Mouse (Mus musculus) CH12.LX (cell line): ENCODE data around the gene Gbgt1. TPM values are rescaled to one million over a fixed set of nuclear protein-coding genes. Genes with fewer than 3 reads are reported as not detected.

Experiments used
- DNase-seq: peaks from one replicate; pipeline ENCODE4 v3.0.0-alpha.2; 2013; ENCODE audit errors: extremely low read depth
- H3K27ac ChIP-seq: 2 replicates; pipeline ENCODE4 v1.5.1; 2012; ENCODE audit warnings: low read depth, mild to moderate bottlenecking, control low read depth, moderate library complexity; ENCODE audit not compliant: insufficient read depth
- H3K27me3 ChIP-seq: replicated peaks from 2 replicates; pipeline ENCODE3; 2012; ENCODE audit warnings: inconsistent platforms
- H3K36me3 ChIP-seq, 2 experiments: replicated peaks in 1 of 2; 2 replicates each; pipeline versions ENCODE3 to v1.6.1; 2012; ENCODE audit warnings: inconsistent platforms in 1 of 2, low read length in 1 of 2, mild to moderate bottlenecking in 1 of 2, mixed read lengths in 1 of 2, moderate library complexity in 1 of 2; ENCODE audit not compliant: control insufficient read depth in 1 of 2, insufficient read depth in 1 of 2
- H3K4me1 ChIP-seq, 2 experiments: 2 replicates each; pipeline ENCODE4 v1.6.1; 2012; ENCODE audit warnings: inconsistent platforms in 1 of 2, moderate library complexity in 1 of 2; ENCODE audit not compliant: insufficient read depth in 2 of 2, control insufficient read depth in 1 of 2
- H3K4me2 ChIP-seq: 2 replicates; pipeline ENCODE4 v1.6.1; 2012; ENCODE audit warnings: low read depth, mild to moderate bottlenecking, control low read depth; ENCODE audit not compliant: poor library complexity, insufficient read depth, severe bottlenecking
- H3K4me3 ChIP-seq, 3 experiments: fragments of 150-350 bp in 1 of 3; sonication (generic) in 1 of 3; replicated peaks in 1 of 3; 2 replicates each; pipeline versions ENCODE3 to v1.5.1; 2011 to 2012; ENCODE audit warnings: low read depth in 2 of 3, low read length in 2 of 3, mild to moderate bottlenecking in 2 of 3, moderate library complexity in 2 of 3, control low read depth in 1 of 3, improper control_type of control experiment in 1 of 3, inconsistent platforms in 1 of 3, mixed read lengths in 1 of 3; ENCODE audit not compliant: poor library complexity in 1 of 3
- H3K79me2 ChIP-seq: replicated peaks from 2 replicates; pipeline ENCODE4 v1.6.1; 2012; ENCODE audit warnings: mild to moderate bottlenecking, moderate library complexity; ENCODE audit not compliant: control insufficient read depth, poor library complexity, insufficient read depth, severe bottlenecking; ENCODE audit errors: extremely low read depth
- H3K9ac ChIP-seq: 2 replicates; pipeline ENCODE4 v1.6.1; 2012; ENCODE audit warnings: low read depth, mild to moderate bottlenecking, control low read depth, moderate library complexity; ENCODE audit not compliant: insufficient read depth
- H3K9me3 ChIP-seq: replicated peaks from 2 replicates; pipeline ENCODE3; 2012; ENCODE audit warnings: low read length, inconsistent platforms, mixed read lengths
- BHLHE40 ChIP-seq: IDR thresholded peaks from 2 replicates; pipeline ENCODE4 v1.6.1; 2011; ENCODE audit warnings: mild to moderate bottlenecking, low read depth, low read length, improper control_type of control experiment
- CHD1 ChIP-seq: IDR thresholded peaks from 2 replicates; pipeline ENCODE4 v1.6.1; 2012; ENCODE audit warnings: low read depth, low read length, improper control_type of control experiment, inconsistent platforms
- CHD2 ChIP-seq: IDR thresholded peaks from 2 replicates; pipeline ENCODE4 v1.6.1; 2011; ENCODE audit warnings: low read length, improper control_type of control experiment
- CTCF ChIP-seq, 2 experiments: IDR thresholded peaks in 1 of 2; conservative IDR thresholded peaks in 1 of 2; 2 replicates each; pipeline ENCODE4 v1.5.1; 2011 to 2012; ENCODE audit warnings: low read depth in 2 of 2, low read length in 2 of 2, improper control_type of control experiment in 1 of 2, inconsistent platforms in 1 of 2, mild to moderate bottlenecking in 1 of 2, moderate library complexity in 1 of 2
- E2F4 ChIP-seq: IDR thresholded peaks from 2 replicates; pipeline ENCODE4 v1.6.1; 2011; ENCODE audit warnings: low read depth, low read length, improper control_type of control experiment; ENCODE audit not compliant: insufficient replicate concordance
- ELF1 ChIP-seq: IDR thresholded peaks from 2 replicates; pipeline ENCODE4 v1.6.1; 2014; ENCODE audit warnings: low read depth, mild to moderate bottlenecking, inconsistent platforms, low read length, improper control_type of control experiment
- EP300 ChIP-seq: IDR thresholded peaks from 2 replicates; pipeline ENCODE4 v1.6.1; 2011; ENCODE audit warnings: low read length, improper control_type of control experiment
- ETS1 ChIP-seq: conservative IDR thresholded peaks from 2 replicates; pipeline ENCODE4 v1.6.1; 2012; ENCODE audit warnings: low read depth, mild to moderate bottlenecking, inconsistent platforms, low read length, improper control_type of control experiment, moderate library complexity
- GABPA ChIP-seq: IDR thresholded peaks from 2 replicates; pipeline ENCODE4 v1.6.1; 2012; ENCODE audit warnings: low read depth, low read length, improper control_type of control experiment, inconsistent platforms; ENCODE audit not compliant: insufficient replicate concordance
- HCFC1 ChIP-seq: IDR thresholded peaks from 2 replicates; pipeline ENCODE4 v1.6.1; 2012; ENCODE audit warnings: low read depth, mild to moderate bottlenecking, inconsistent platforms, low read length, improper control_type of control experiment
- IRF4 ChIP-seq: IDR thresholded peaks from 2 replicates; pipeline ENCODE4 v1.6.1; 2014; ENCODE audit warnings: low read depth, mild to moderate bottlenecking, inconsistent platforms, low read length, improper control_type of control experiment
- JUN ChIP-seq: IDR thresholded peaks from 2 replicates; pipeline ENCODE4 v1.6.1; 2011; ENCODE audit warnings: low read depth, mild to moderate bottlenecking, low read length, improper control_type of control experiment, moderate library complexity; ENCODE audit not compliant: insufficient read depth
- JUND ChIP-seq: conservative IDR thresholded peaks from 2 replicates; pipeline ENCODE4 v1.6.1; 2011; ENCODE audit warnings: low read depth, low read length, improper control_type of control experiment
- KAT2A ChIP-seq: IDR thresholded peaks from 2 replicates; pipeline ENCODE4 v1.6.1; 2012; ENCODE audit warnings: low read length, improper control_type of control experiment, inconsistent platforms; ENCODE audit not compliant: insufficient replicate concordance
- MAFK ChIP-seq: IDR thresholded peaks from 2 replicates; pipeline ENCODE4 v1.6.1; 2011; ENCODE audit warnings: low read length, improper control_type of control experiment; ENCODE audit not compliant: insufficient replicate concordance
- MAX ChIP-seq: IDR thresholded peaks from 2 replicates; pipeline ENCODE4 v1.6.1; 2011; ENCODE audit warnings: low read length, improper control_type of control experiment
- MAZ ChIP-seq: IDR thresholded peaks from 2 replicates; pipeline ENCODE4 v1.6.1; 2012; ENCODE audit warnings: low read depth, mild to moderate bottlenecking, inconsistent platforms, low read length, improper control_type of control experiment, moderate library complexity
- MEF2A ChIP-seq: IDR thresholded peaks from 2 replicates; pipeline ENCODE4 v1.6.1; 2014; ENCODE audit warnings: low read depth, mild to moderate bottlenecking, inconsistent platforms, low read length, improper control_type of control experiment, borderline replicate concordance
- MXI1 ChIP-seq: IDR thresholded peaks from 2 replicates; pipeline ENCODE4 v1.6.1; 2011; ENCODE audit warnings: mild to moderate bottlenecking, low read depth, low read length, improper control_type of control experiment
- MYC ChIP-seq: IDR thresholded peaks from 2 replicates; pipeline ENCODE4 v1.6.1; 2011; ENCODE audit warnings: low read depth, mild to moderate bottlenecking, improper control_type of control experiment, low read length
- NELFE ChIP-seq: IDR thresholded peaks from 2 replicates; pipeline ENCODE4 v1.6.1; 2011; ENCODE audit warnings: low read depth, low read length, improper control_type of control experiment
- NRF1 ChIP-seq: IDR thresholded peaks from 2 replicates; pipeline ENCODE4 v1.6.1; 2014; ENCODE audit warnings: low read depth, mild to moderate bottlenecking, inconsistent platforms, low read length, improper control_type of control experiment, moderate library complexity
- PAX5 ChIP-seq: IDR thresholded peaks from 2 replicates; pipeline ENCODE4 v1.6.1; 2012; ENCODE audit warnings: low read length, inconsistent platforms, mixed read lengths
- POLR2A ChIP-seq: IDR thresholded peaks from 2 replicates; pipeline ENCODE4 v1.6.1; 2011; ENCODE audit warnings: low read depth, mild to moderate bottlenecking, improper control_type of control experiment, low read length
- POLR2AphosphoS2 ChIP-seq: IDR thresholded peaks from 2 replicates; pipeline ENCODE4 v1.6.1; 2011; ENCODE audit warnings: low read depth, low read length, improper control_type of control experiment
- RAD21 ChIP-seq: IDR thresholded peaks from 2 replicates; pipeline ENCODE4 v1.6.1; 2011; ENCODE audit warnings: low read depth, mild to moderate bottlenecking, low read length, improper control_type of control experiment, moderate library complexity
- RCOR1 ChIP-seq: conservative IDR thresholded peaks from 2 replicates; pipeline ENCODE4 v1.6.1; 2012; ENCODE audit warnings: low read depth, mild to moderate bottlenecking, inconsistent platforms, low read length, improper control_type of control experiment
- SIN3A ChIP-seq: IDR thresholded peaks from 2 replicates; pipeline ENCODE4 v1.6.1; 2012; ENCODE audit warnings: low read length, improper control_type of control experiment, inconsistent platforms
- SMC3 ChIP-seq: IDR thresholded peaks from 2 replicates; pipeline ENCODE4 v1.6.1; 2011; ENCODE audit warnings: low read depth, low read length, improper control_type of control experiment
- TBP ChIP-seq: conservative IDR thresholded peaks from 2 replicates; pipeline ENCODE4 v1.6.1; 2011; ENCODE audit warnings: low read depth, low read length, improper control_type of control experiment
- TCF12 ChIP-seq: IDR thresholded peaks from 2 replicates; pipeline ENCODE4 v1.6.1; 2014; ENCODE audit warnings: low read depth, mild to moderate bottlenecking, inconsistent platforms, low read length, improper control_type of control experiment
- UBTF ChIP-seq: IDR thresholded peaks from 2 replicates; pipeline ENCODE4 v1.6.1; 2012; ENCODE audit warnings: low read depth, mild to moderate bottlenecking, inconsistent platforms, low read length, improper control_type of control experiment, moderate library complexity
- USF1 ChIP-seq: IDR thresholded peaks from 2 replicates; pipeline ENCODE4 v1.6.1; 2014; ENCODE audit warnings: low read depth, mild to moderate bottlenecking, inconsistent platforms, low read length, improper control_type of control experiment
- USF2 ChIP-seq: conservative IDR thresholded peaks from 2 replicates; pipeline ENCODE4 v1.6.1; 2011; ENCODE audit warnings: low read depth, low read length, improper control_type of control experiment
- ZC3H11A ChIP-seq: IDR thresholded peaks from 2 replicates; pipeline ENCODE4 v1.6.1; 2012; ENCODE audit warnings: low read depth, mild to moderate bottlenecking, inconsistent platforms, low read length, improper control_type of control experiment
- ZKSCAN1 ChIP-seq: IDR thresholded peaks from 2 replicates; pipeline ENCODE4 v1.6.1; 2012; ENCODE audit warnings: low read depth, inconsistent platforms, low read length, improper control_type of control experiment, borderline replicate concordance
- ZMIZ1 ChIP-seq: IDR thresholded peaks from 2 replicates; pipeline ENCODE4 v1.6.1; 2012; ENCODE audit warnings: low read depth, mild to moderate bottlenecking, inconsistent platforms, low read length, improper control_type of control experiment
- ZNF384 ChIP-seq: IDR thresholded peaks from 2 replicates; pipeline ENCODE4 v1.6.1; 2012; ENCODE audit warnings: low read depth, low read length, improper control_type of control experiment, inconsistent platforms
- dilution Hi-C: fragments of 300-500 bp; cut with MboI; formaldehyde crosslinking; loops from 2 replicates; pipeline ENCODE4 v1.14.3; 2020; ENCODE audit warnings: low sequenced_read_pairs; ENCODE audit not compliant: extremely low pct_unique_long_range_greater_than_20kb, extremely low pct_ligation_motif_present
- in situ Hi-C: fragments of 300-500 bp; cut with MboI; formaldehyde crosslinking; loops from 3 replicates; pipeline ENCODE4 v1.14.3; 2019; ENCODE audit warnings: low sequenced_read_pairs, low pct_ligation_motif_present, low pct_unique_long_range_greater_than_20kb, mixed read lengths
- polyA plus RNA-seq: library from polyadenylated mRNA; unstranded; fragments of >175 nt; gene quantifications from 2 replicates; pipeline ENCODE4 v1.2.1, GENCODE M21; 2012; ENCODE audit warnings: low read depth; ENCODE audit not compliant: insufficient read length
- total RNA-seq, 2 experiments: library from RNA; depleted of rRNA; stranded (reverse); fragments of 300-350 nt in 1 of 2; fragments of >200 nt in 1 of 2; gene quantifications; 2 replicates each; pipeline ENCODE4 v1.2.3; 2012 to 2014

Gbgt1 gene
- total and polyA plus RNA-seq, 3 experiments, result not detected

DNA sequence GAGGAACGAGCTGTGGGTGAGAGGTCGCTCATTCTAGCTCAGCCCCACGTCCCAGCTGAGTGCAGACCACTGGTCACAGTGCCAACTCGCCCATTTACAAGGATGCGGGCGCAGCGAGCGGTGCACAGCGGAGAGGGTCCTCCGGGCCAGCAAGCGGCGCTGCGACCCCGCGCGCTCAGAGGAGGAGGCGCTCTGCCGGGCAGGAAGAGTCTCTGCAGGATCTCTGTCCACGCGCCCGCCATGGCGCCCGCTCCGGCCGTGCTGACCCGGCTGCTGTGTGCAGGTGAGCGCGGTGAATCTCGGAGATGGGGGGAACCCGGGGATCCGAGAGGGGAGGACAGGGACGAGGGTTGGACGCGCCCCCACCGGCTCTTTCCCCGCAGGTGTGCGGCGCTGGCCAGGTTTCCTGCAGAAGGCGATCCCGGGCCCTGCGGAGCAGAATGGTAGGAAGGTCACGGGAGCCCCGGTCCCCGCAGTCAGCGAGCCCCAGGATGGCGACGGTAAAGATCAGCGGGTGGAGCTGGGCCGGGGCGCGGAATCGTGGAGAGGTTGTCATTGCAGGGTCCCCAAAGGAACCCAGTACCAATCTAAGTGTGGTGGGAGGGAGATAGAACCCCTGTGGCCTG is 28.7 kb upstream of the Gbgt1 start, which contains the start of gene Mrps2:
Mrps2 (plus strand) TSS at position 207 of the 626 bp plus-strand sequence.
- peaks cover 36% of the 10 kb centered on the region for H3K27me3 ChIP-seq
- peak; percentile 77 for DNase-seq
- H3K9me3 ChIP-seq, result peaks cover 2% of the 10 kb centered on the region
- TF ChIP-seq POLR2AphosphoS2 (peak; percentile 60; the same call in 1 of the 2 replicates), RCOR1 (no peak), CHD2 (no peak), NRF1 (peak; percentile 58), ZNF384 (no peak), CHD1 (no peak), UBTF (no peak), EP300 (no peak), ELF1 (peak; percentile 84), ZMIZ1 (peak; percentile 92), TCF12 (peak; percentile 95), USF2 (no peak), USF1 (no peak), E2F4 (no peak), POLR2A (peak; percentile 95), KAT2A (peak; percentile 69; the same call in 1 of the 2 replicates), BHLHE40 (no peak), SIN3A (peak; percentile 72), ZKSCAN1 (no peak), IRF4 (peak; percentile 42; the same call in 1 of the 2 replicates), ZC3H11A (no peak), TBP (0 out of 2 replicates have a peak, but pooled peaks have one; percentile 26), MYC (peak; percentile 61; the same call in 1 of the 2 replicates), CTCF (conservative IDR thresholded peaks at IDR 0.05 in 1 of 2, IDR thresholded peaks at IDR 0.05 in 1 of 2; ENCODE audit: low read depth in 2 of 2, low read length in 2 of 2) (peak; percentile 31 to 92), MXI1 (peak; percentile 90), MAX (peak; percentile 76; the same call in 1 of the 2 replicates), HCFC1 (peak; percentile 87), ETS1 (no peak; the same call in 1 of the 2 replicates), PAX5 (no peak), MAFK (no peak), RAD21 (no peak), SMC3 (no peak), JUND (no peak), MAZ (no peak), GABPA (peak; percentile 91), MEF2A (no peak; the same call in 1 of the 2 replicates), NELFE (peak; percentile 93), JUN (no peak)
- H3K79me2 ChIP-seq, result peaks cover 14% of the 10 kb centered on the region
- peaks cover 18 to 40% of the 10 kb centered on the region in 2 experiments for H3K36me3 ChIP-seq
- in situ Hi-C loops (no loop called here), dilution Hi-C loops (no loop called here)
- peaks cover 11 to 21% of the 10 kb centered on the region in 2 experiments for H3K4me1 ChIP-seq
- H3K27ac ChIP-seq, result no peak within 1 kb of the TSS
- H3K4me3 ChIP-seq, result peak within 1 kb of the TSS; percentile 61 to 85 (median 84)
- H3K9ac ChIP-seq, result peak within 1 kb of the TSS; percentile 93
- peak within 1 kb of the TSS; percentile 72 for H3K4me2 ChIP-seq
